Mouse (Mus musculus) CH12.LX (cell line): ENCODE data around the gene Prkn.

Experiments
- CTCF ChIP-seq, 2 experiments: IDR thresholded peaks in 1 of 2; conservative IDR thresholded peaks in 1 of 2; 2 replicates each; pipeline ENCODE4 v1.5.1; 2011 to 2012; ENCODE audit warnings: low read depth in 2 of 2, low read length in 2 of 2, improper control_type of control experiment in 1 of 2, inconsistent platforms in 1 of 2, mild to moderate bottlenecking in 1 of 2, moderate library complexity in 1 of 2
- EP300 ChIP-seq: IDR thresholded peaks from 2 replicates; pipeline ENCODE4 v1.6.1; 2011; ENCODE audit warnings: low read length, improper control_type of control experiment
- GABPA ChIP-seq: IDR thresholded peaks from 2 replicates; pipeline ENCODE4 v1.6.1; 2012; ENCODE audit warnings: low read depth, low read length, improper control_type of control experiment, inconsistent platforms; ENCODE audit not compliant: insufficient replicate concordance
- MAFK ChIP-seq: IDR thresholded peaks from 2 replicates; pipeline ENCODE4 v1.6.1; 2011; ENCODE audit warnings: low read length, improper control_type of control experiment; ENCODE audit not compliant: insufficient replicate concordance
- MAX ChIP-seq: IDR thresholded peaks from 2 replicates; pipeline ENCODE4 v1.6.1; 2011; ENCODE audit warnings: low read length, improper control_type of control experiment
- MXI1 ChIP-seq: IDR thresholded peaks from 2 replicates; pipeline ENCODE4 v1.6.1; 2011; ENCODE audit warnings: mild to moderate bottlenecking, low read depth, low read length, improper control_type of control experiment
- POLR2A ChIP-seq: IDR thresholded peaks from 2 replicates; pipeline ENCODE4 v1.6.1; 2011; ENCODE audit warnings: low read depth, mild to moderate bottlenecking, improper control_type of control experiment, low read length
- RCOR1 ChIP-seq: conservative IDR thresholded peaks from 2 replicates; pipeline ENCODE4 v1.6.1; 2012; ENCODE audit warnings: low read depth, mild to moderate bottlenecking, inconsistent platforms, low read length, improper control_type of control experiment
- TBP ChIP-seq: conservative IDR thresholded peaks from 2 replicates; pipeline ENCODE4 v1.6.1; 2011; ENCODE audit warnings: low read depth, low read length, improper control_type of control experiment
- USF1 ChIP-seq: IDR thresholded peaks from 2 replicates; pipeline ENCODE4 v1.6.1; 2014; ENCODE audit warnings: low read depth, mild to moderate bottlenecking, inconsistent platforms, low read length, improper control_type of control experiment
- USF2 ChIP-seq: conservative IDR thresholded peaks from 2 replicates; pipeline ENCODE4 v1.6.1; 2011; ENCODE audit warnings: low read depth, low read length, improper control_type of control experiment

- no peak for TF ChIP-seq USF1
- TF ChIP-seq GABPA: no peak
- no peak for TF ChIP-seq CTCF (conservative IDR thresholded peaks at IDR 0.05 in 1 of 2, IDR thresholded peaks at IDR 0.05 in 1 of 2; ENCODE audit: low read depth in 2 of 2, low read length in 2 of 2)
- TF ChIP-seq POLR2A: no peak
- TF ChIP-seq EP300: no peak
- no peak for TF ChIP-seq MXI1
- TF ChIP-seq USF2: no peak
- no peak for TF ChIP-seq MAFK
- no peak for TF ChIP-seq TBP
- no peak for TF ChIP-seq RCOR1
- no peak for TF ChIP-seq MAX
Measured at GRCm38 (mm10) chr17:11914451-11914850, 1074.3 kb downstream of the Prkn start.
